Mouse (Mus musculus): Measurements from ENCODE around the gene C1qc. TPM values are rescaled to one million over a fixed set of nuclear protein-coding genes. Genes with fewer than 3 reads are reported as not detected.

Gene C1qc
- polyA plus RNA-seq, 1 experiment from 2014 or later = 30.9 TPM

DNA sequence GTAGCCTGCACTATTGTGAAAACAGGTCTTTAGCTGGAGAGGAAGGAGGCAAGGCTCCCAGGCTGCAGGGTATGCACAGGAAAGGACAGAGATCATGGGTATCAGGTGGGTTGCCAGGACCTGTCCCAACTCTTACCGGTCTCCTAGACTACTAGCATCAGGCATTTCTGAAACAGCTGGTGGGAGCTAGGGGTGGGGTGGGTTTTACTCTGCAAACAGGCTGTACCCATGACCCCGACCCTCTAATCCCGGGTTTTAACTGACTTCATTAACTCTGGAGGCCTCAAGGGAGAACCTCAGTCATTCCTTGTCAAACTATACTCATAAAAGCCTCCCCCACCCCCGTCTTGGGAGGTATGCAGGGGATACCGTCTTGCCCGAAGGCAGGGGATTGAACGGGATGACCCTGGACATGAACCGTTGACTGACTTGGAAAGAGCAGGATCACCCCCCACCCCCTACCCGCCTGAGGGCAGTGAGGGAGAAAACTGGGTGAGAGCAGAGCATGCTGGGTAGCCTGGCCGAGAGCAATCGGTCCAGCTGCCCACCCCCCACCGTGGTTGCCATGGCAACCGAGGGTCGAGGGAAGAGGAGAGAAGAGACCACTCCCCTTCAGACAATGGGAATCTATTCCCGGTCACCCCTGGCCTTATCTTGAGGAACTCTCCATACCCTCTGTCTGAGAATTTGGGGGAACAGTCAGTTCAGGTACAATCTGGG lies 28.0 kb downstream of the C1qc start:
- Histone ChIP-seq H3K4me1 (ENCODE audit: insufficient read depth, low read depth, low read length) (no peaks in the 10 kb centered on the region), H3K36me3 (ENCODE audit: insufficient read depth, low read length) (no peaks in the 10 kb centered on the region), H3K27ac (ENCODE audit: low read length) (no peak overlapping the region), H3K9me3 (ENCODE audit: low read length) (no peaks in the 10 kb centered on the region), H3K9ac (replicated peaks; ENCODE audit: low read depth) (no peak overlapping the region), H3K4me3 (ENCODE audit: low read depth, low read length) (no peak overlapping the region), H3K27me3 (replicated peaks; ENCODE audit: insufficient read depth, low read length) (no peaks in the 10 kb centered on the region), H3K4me2 (replicated peaks; ENCODE audit: low read depth, low read length) (no peak overlapping the region)
- DNase-seq (ENCODE audit: low spot score) = no peak
- WGBS = 14% methylated on average over 15 of the region's 15 CpGs
- ATAC-seq = no peak
- TF ChIP-seq EP300 (IDR thresholded peaks at IDR 0.05) = no peak
- TF ChIP-seq CTCF (IDR thresholded peaks at IDR 0.05) = no peak

DNA sequence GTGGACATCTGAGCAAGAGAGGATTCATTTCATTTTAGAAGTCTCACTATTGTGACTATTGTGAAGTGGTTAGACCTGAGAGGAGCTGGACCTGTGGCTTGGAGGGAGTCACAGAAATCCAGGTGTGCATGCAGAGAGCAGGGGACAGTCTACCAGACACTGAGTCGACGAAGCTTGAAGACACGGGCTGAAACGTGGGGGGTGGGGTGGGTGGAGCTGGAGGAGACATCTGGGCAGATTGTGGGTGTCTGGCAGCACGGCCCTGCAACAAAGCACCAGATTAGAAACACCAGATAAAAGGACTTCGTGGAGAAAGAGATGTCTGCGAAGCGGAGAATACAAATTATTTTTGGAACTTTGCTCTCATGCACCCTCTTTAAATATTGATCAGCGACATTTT lies 29.3 kb downstream of the C1qc start:
- no peak overlapping the region for H3K27ac ChIP-seq (ENCODE audit: low read length)
- no peak overlapping the region for H3K4me2 ChIP-seq (replicated peaks; ENCODE audit: low read depth, low read length)
- H3K9ac ChIP-seq (replicated peaks; ENCODE audit: low read depth) = no peak overlapping the region
- H3K4me1 ChIP-seq (ENCODE audit: insufficient read depth, low read depth, low read length) = no peaks in the 10 kb centered on the region
- H3K9me3 ChIP-seq (ENCODE audit: low read length) = no peaks in the 10 kb centered on the region
- no peak for DNase-seq (ENCODE audit: low spot score)
- no peak overlapping the region for H3K4me3 ChIP-seq (ENCODE audit: low read depth, low read length)
- ATAC-seq = no peak
- no peaks in the 10 kb centered on the region for H3K27me3 ChIP-seq (replicated peaks; ENCODE audit: insufficient read depth, low read length)
- no peaks in the 10 kb centered on the region for H3K36me3 ChIP-seq (ENCODE audit: insufficient read depth, low read length)
- TF ChIP-seq EP300 (IDR thresholded peaks at IDR 0.05) (no peak), CTCF (IDR thresholded peaks at IDR 0.05) (no peak)
- 49% methylated on average over 9 of the region's 9 CpGs for WGBS

DNA sequence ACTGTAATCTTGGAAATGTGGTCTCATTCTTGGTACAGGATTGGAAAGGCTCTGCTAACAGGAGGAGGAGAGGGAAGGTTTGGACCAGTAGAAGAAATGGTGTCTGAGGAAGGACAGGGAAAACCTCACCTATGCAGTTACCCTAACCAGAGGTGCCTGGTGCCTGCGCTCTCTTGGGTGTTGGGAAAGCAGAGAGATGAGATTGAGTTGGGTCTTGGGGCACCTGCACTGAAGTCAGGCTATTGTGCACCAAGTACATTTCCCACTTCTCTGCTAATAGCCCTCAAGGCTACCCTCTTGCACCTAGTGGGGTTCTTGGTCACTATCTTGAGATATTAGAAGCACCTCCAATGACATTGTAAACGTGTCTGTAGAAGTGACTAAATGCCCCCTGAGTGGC lies 30.5 kb downstream of the C1qc start:
- Histone ChIP-seq H3K27me3 (replicated peaks; ENCODE audit: insufficient read depth, low read length) (no peaks in the 10 kb centered on the region), H3K4me2 (replicated peaks; ENCODE audit: low read depth, low read length) (no peak overlapping the region), H3K4me1 (ENCODE audit: insufficient read depth, low read depth, low read length) (no peaks in the 10 kb centered on the region), H3K4me3 (ENCODE audit: low read depth, low read length) (no peak overlapping the region), H3K9ac (replicated peaks; ENCODE audit: low read depth) (no peak overlapping the region), H3K9me3 (ENCODE audit: low read length) (no peaks in the 10 kb centered on the region), H3K36me3 (ENCODE audit: insufficient read depth, low read length) (no peaks in the 10 kb centered on the region), H3K27ac (ENCODE audit: low read length) (no peak overlapping the region)
- no peak for ATAC-seq
- no peak for TF ChIP-seq EP300 (IDR thresholded peaks at IDR 0.05)
- no peak for TF ChIP-seq CTCF (IDR thresholded peaks at IDR 0.05)
- no peak for DNase-seq (ENCODE audit: low spot score)
- 56% methylated on average over 2 of the region's 2 CpGs for WGBS

DNA sequence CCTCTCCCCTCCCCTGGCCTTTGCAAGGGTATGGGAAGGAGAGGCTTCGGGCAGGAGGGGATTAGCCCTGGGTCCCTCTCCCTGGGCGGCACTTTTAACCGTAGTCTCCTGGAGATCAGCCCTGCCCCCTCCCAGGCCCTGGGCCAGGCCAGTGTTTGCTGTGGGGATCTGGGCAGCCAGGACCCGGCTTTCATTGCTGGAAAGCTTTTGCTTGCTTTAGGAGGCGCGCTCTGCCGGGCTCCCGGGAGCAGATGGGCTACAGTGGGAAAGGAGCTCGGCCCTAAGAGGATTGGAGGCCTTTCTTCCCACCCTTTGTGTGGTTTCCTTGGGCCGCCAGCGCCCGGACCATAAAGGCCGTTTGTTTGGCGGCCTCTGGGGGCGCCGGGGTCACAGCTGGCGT lies 31.1 kb downstream of the C1qc start:
- no peaks in the 10 kb centered on the region for H3K4me1 ChIP-seq (ENCODE audit: insufficient read depth, low read depth, low read length)
- no peaks in the 10 kb centered on the region for H3K36me3 ChIP-seq (ENCODE audit: insufficient read depth, low read length)
- H3K27ac ChIP-seq (ENCODE audit: low read length) = no peak overlapping the region
- H3K27me3 ChIP-seq (replicated peaks; ENCODE audit: insufficient read depth, low read length) = no peaks in the 10 kb centered on the region
- ATAC-seq (no peak), DNase-seq (ENCODE audit: low spot score) (no peak)
- no peak for TF ChIP-seq CTCF (IDR thresholded peaks at IDR 0.05)
- TF ChIP-seq EP300 (IDR thresholded peaks at IDR 0.05) = no peak
- no peak overlapping the region for H3K4me2 ChIP-seq (replicated peaks; ENCODE audit: low read depth, low read length)
- no peak overlapping the region for H3K9ac ChIP-seq (replicated peaks; ENCODE audit: low read depth)
- H3K9me3 ChIP-seq (ENCODE audit: low read length) = no peaks in the 10 kb centered on the region
- no peak overlapping the region for H3K4me3 ChIP-seq (ENCODE audit: low read depth, low read length)
- 10% methylated on average over 17 of the region's 17 CpGs for WGBS

DNA sequence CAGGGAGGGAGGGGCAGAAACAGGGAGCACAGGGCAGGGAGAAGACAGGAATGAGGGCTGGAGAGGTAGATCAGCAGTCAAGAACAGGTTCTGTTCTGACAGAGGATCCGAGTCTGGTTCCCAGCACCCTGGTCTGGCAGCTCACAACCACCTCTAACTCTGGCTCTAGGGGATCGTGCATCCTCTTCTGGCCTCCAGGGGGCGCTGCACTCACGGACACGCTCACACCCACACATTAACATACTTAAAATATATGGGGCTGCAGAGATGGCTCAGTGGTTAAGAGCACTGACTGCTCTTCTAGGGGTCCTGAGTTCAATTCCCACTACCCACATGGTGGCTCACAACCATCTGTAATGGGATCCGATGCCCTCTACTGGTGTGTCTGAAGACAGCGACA lies 32.8 kb downstream of the C1qc start:
- Histone ChIP-seq H3K36me3 (ENCODE audit: insufficient read depth, low read length) (no peaks in the 10 kb centered on the region), H3K4me2 (replicated peaks; ENCODE audit: low read depth, low read length) (no peak overlapping the region), H3K9ac (replicated peaks; ENCODE audit: low read depth) (no peak overlapping the region), H3K27ac (ENCODE audit: low read length) (no peak overlapping the region), H3K27me3 (replicated peaks; ENCODE audit: insufficient read depth, low read length) (no peaks in the 10 kb centered on the region), H3K9me3 (ENCODE audit: low read length) (no peaks in the 10 kb centered on the region), H3K4me1 (ENCODE audit: insufficient read depth, low read depth, low read length) (no peaks in the 10 kb centered on the region), H3K4me3 (ENCODE audit: low read depth, low read length) (no peak overlapping the region)
- WGBS = 80% methylated on average over 7 of the region's 7 CpGs
- ATAC-seq = no peak
- no peak for DNase-seq (ENCODE audit: low spot score)
- TF ChIP-seq EP300 (IDR thresholded peaks at IDR 0.05) (no peak), CTCF (IDR thresholded peaks at IDR 0.05) (0 out of 2 replicates have a peak, but pooled peaks have one; percentile 16)

DNA sequence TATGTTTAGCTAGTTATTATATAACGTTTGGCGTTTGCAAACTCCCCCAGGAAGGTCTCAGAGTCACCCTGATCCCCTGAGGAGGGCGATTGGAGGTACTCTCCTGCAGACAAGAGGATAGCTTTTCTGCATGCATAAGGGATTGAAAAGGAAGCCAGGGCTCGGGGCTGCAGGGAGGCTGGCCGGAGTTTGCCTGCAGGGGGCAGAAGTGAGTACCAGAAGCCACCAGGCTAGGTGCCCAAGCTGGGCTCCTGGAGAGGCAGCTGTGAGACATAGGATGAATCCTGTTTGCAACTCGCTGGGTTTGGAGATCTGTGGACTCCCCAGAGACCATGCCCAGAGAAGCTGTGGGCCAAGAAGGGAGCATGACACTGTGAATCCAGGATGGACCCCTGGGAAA lies 37.8 kb downstream of the C1qc start:
- Histone ChIP-seq H3K27me3 (replicated peaks; ENCODE audit: insufficient read depth, low read length) (no peaks in the 10 kb centered on the region), H3K36me3 (ENCODE audit: insufficient read depth, low read length) (no peaks in the 10 kb centered on the region), H3K4me1 (ENCODE audit: insufficient read depth, low read depth, low read length) (no peaks in the 10 kb centered on the region), H3K4me2 (replicated peaks; ENCODE audit: low read depth, low read length) (no peak overlapping the region), H3K27ac (ENCODE audit: low read length) (no peak overlapping the region), H3K9me3 (ENCODE audit: low read length) (no peaks in the 10 kb centered on the region), H3K9ac (replicated peaks; ENCODE audit: low read depth) (no peak overlapping the region), H3K4me3 (ENCODE audit: low read depth, low read length) (no peak overlapping the region)
- ATAC-seq (no peak), DNase-seq (ENCODE audit: low spot score) (no peak)
- TF ChIP-seq EP300 (IDR thresholded peaks at IDR 0.05) (no peak), CTCF (IDR thresholded peaks at IDR 0.05) (peak; percentile 40)
- 31% methylated on average over 6 of the region's 6 CpGs for WGBS

DNA sequence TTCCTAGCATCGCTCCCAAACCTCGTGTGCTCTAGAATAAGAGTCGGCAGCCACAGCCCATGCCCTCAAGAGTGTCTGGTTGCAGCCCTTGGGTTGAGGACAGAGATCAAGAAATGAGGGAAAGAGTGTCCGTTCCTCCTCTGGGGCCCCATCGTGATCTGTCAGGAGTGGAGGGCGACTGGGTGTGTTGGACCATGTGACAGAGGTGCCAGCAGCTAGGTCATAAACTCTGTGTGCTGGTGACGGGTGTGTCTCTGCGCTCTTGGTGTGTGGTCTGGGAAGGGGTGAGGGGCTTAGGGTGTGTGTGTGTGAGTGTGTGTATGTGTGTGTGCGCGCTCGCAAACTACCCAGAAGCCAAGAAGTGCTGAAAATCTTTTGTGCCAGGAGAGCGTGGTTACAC lies 39.9 kb downstream of the C1qc start:
- H3K27ac ChIP-seq (ENCODE audit: low read length) = no peak overlapping the region
- no peaks in the 10 kb centered on the region for H3K27me3 ChIP-seq (replicated peaks; ENCODE audit: insufficient read depth, low read length)
- DNase-seq (ENCODE audit: low spot score) (no peak), ATAC-seq (no peak)
- H3K4me1 ChIP-seq (ENCODE audit: insufficient read depth, low read depth, low read length) = no peaks in the 10 kb centered on the region
- no peak overlapping the region for H3K9ac ChIP-seq (replicated peaks; ENCODE audit: low read depth)
- no peaks in the 10 kb centered on the region for H3K36me3 ChIP-seq (ENCODE audit: insufficient read depth, low read length)
- 60% methylated on average over 12 of the region's 12 CpGs for WGBS
- no peaks in the 10 kb centered on the region for H3K9me3 ChIP-seq (ENCODE audit: low read length)
- no peak overlapping the region for H3K4me3 ChIP-seq (ENCODE audit: low read depth, low read length)
- no peak for TF ChIP-seq CTCF (IDR thresholded peaks at IDR 0.05)
- no peak for TF ChIP-seq EP300 (IDR thresholded peaks at IDR 0.05)
- no peak overlapping the region for H3K4me2 ChIP-seq (replicated peaks; ENCODE audit: low read depth, low read length)

Data from lung, postnatal 0 days (tissue).